Comparison of ENCODE assay signal across 15 mouse cellular contexts in the genomic region with DNA sequence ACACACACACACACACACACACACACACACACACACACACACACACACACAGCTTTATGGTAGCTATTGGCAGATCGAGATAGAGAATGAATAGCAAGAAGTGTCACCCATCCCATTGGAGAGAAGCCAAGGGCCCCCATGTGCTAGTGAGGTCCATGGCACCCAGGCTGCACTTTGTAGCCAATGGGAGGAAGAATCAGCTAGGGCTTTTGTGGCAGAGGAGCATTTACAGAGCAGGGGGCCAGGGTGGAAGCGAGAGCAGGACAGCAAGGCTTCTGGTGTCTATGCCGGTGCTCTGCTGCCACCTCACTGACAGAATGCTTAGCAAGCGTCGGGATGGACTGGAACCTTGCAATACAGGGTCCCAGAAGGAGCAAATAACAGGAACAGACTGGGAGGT. TPM values are rescaled to one million over a fixed set of nuclear protein-coding genes. Genes with fewer than 3 reads are reported as not detected.
DNase-seq lines count a peak whose midpoint lies in the region; ATAC-seq and TF ChIP-seq lines count a peak whose summit lies in the region.
"Had no signal": no experiment of that assay in that cellular context is flagged by ENCODE, and none has a peak within 500 bp of the region (broad histone marks: within the 10 kb centered on the region; RNA-seq: fewer than 3 reads in every experiment).

No protein-coding gene starts in this region.

- H3K79me2 ChIP-seq in myocyte (ENCODE audit: control insufficient read depth, insufficient read depth) = no peaks in the 10 kb centered on the region

- 48% methylated on average over 5 of the region's 5 CpGs for WGBS in heart, embryonic 15.5 days

- H3K27ac ChIP-seq in heart, embryonic 15.5 days = no peak overlapping the region
- H3K27ac ChIP-seq: embryonic facial prominence, embryonic 13.5 days; hindbrain, embryonic 15.5 days had no signal

- H3K36me3 ChIP-seq in heart, embryonic 15.5 days = no peaks in the 10 kb centered on the region
- no peaks in the 10 kb centered on the region for H3K36me3 ChIP-seq in myocyte (ENCODE audit: control insufficient read depth, insufficient read depth)
- H3K36me3 ChIP-seq: embryonic facial prominence, embryonic 13.5 days; hindbrain, embryonic 15.5 days; lung, embryonic 15.5 days had no signal

- peaks cover 7% of the 10 kb centered on the region for H3K4me1 ChIP-seq in heart, embryonic 15.5 days (replicated peaks)

- no peak overlapping the region for H3ac ChIP-seq in myocyte (ENCODE audit: control insufficient read depth, insufficient read length)

- no peak for ATAC-seq in heart, embryonic 15.5 days (replicated peaks; ENCODE audit: insufficient number of reproducible peaks, insufficient read depth, low FRiP score, low read depth)
- ATAC-seq: forebrain, postnatal 0 days had no signal

- DNase-seq in heart, adult 9 months (ENCODE audit: low spot score in 2 of 2) = no peak
- DNase-seq in lung, postnatal 10 days = peak; percentile 12
- no peak for DNase-seq in lung, postnatal 36 days
- peak; percentile 54 for DNase-seq in NIH3T3 (ENCODE audit: low read depth)
- DNase-seq in urinary bladder, adult 2 months (ENCODE audit: low spot score) = no peak
- no peak for DNase-seq in frontal cortex, postnatal 36 days (ENCODE audit: low spot score in 2 of 2)
- DNase-seq: cerebellum, adult 9-10 months; forebrain, postnatal 0 days; thymus, postnatal 36 days had no signal

- H3K27me3 ChIP-seq in heart, embryonic 15.5 days = no peaks in the 10 kb centered on the region
- no peaks in the 10 kb centered on the region for H3K27me3 ChIP-seq in myocyte (ENCODE audit: control insufficient read depth, insufficient read depth, insufficient read length)
- H3K27me3 ChIP-seq: embryonic facial prominence, embryonic 13.5 days; hindbrain, embryonic 15.5 days; lung, embryonic 15.5 days had no signal

- no peaks in the 10 kb centered on the region for H3K9me3 ChIP-seq in heart, embryonic 15.5 days (replicated peaks)
- H3K9me3 ChIP-seq: embryonic facial prominence, embryonic 13.5 days; hindbrain, embryonic 15.5 days; lung, embryonic 15.5 days had no signal

- no peak for TF ChIP-seq POLR2A in myocyte (IDR thresholded peaks at IDR 0.05; ENCODE audit: insufficient read length, low read depth)

- no peak overlapping the region for H3K4me3 ChIP-seq in heart, embryonic 15.5 days
- H3K4me3 ChIP-seq in myocyte = no peak overlapping the region
- H3K4me3 ChIP-seq: embryonic facial prominence, embryonic 13.5 days; hindbrain, embryonic 15.5 days; lung, embryonic 15.5 days had no signal

- peak overlapping the region; percentile 56; the same call in 1 of the 2 replicates for H3K4me2 ChIP-seq in heart, embryonic 15.5 days
- peak overlapping the region; percentile 94 for H3K4me2 ChIP-seq in myocyte (ENCODE audit: low read depth)
- H3K4me2 ChIP-seq: embryonic facial prominence, embryonic 13.5 days; hindbrain, embryonic 15.5 days; midbrain, embryonic 11.5 days had no signal

- H3K9ac ChIP-seq in heart, embryonic 15.5 days = no peak overlapping the region
- H3K9ac ChIP-seq: embryonic facial prominence, embryonic 13.5 days; forebrain, postnatal 0 days; hindbrain, embryonic 15.5 days; lung, embryonic 15.5 days had no signal

TF ChIP-seq in myocyte, 11 proteins besides CTCF, POLR2A, EP300 and RAD21:
- TF ChIP-seq MAX (IDR thresholded peaks at IDR 0.05; ENCODE audit: low read depth) (no peak), REST (IDR thresholded peaks at IDR 0.05; ENCODE audit: insufficient read depth, insufficient read length) (no peak), CEBPB (IDR thresholded peaks at IDR 0.05; ENCODE audit: insufficient read depth, poor library complexity, severe bottlenecking) (no peak), MYOD1 (IDR thresholded peaks at IDR 0.05; ENCODE audit: control insufficient read depth in 1 of 3, insufficient read length in 2 of 3, low read depth in 2 of 3) (no peak), TCF3 (IDR thresholded peaks at IDR 0.05; ENCODE audit: insufficient read length, low read depth) (no peak), SRF (IDR thresholded peaks at IDR 0.05; ENCODE audit: control insufficient read depth, insufficient read length, low read depth) (no peak), USF1 (IDR thresholded peaks at IDR 0.05; ENCODE audit: low read depth) (no peak), TCF12 (IDR thresholded peaks at IDR 0.05; ENCODE audit: insufficient read depth, poor library complexity, severe bottlenecking) (no peak), E2F4 (IDR thresholded peaks at IDR 0.05; ENCODE audit: insufficient read depth) (no peak), MYOG (IDR thresholded peaks at IDR 0.05; ENCODE audit: control insufficient read depth in 1 of 3, insufficient read depth in 1 of 3, insufficient read length in 2 of 3, low read depth in 2 of 3) (no peak), POLR2AphosphoS2 (IDR thresholded peaks at IDR 0.05; ENCODE audit: insufficient read length, low read depth) (no peak)

RNA-seq across cellular contexts. Expression of a gene that starts 8.3 kb away (rescaled TPM):
- polyA plus RNA-seq in heart, embryonic 15.5 days (2015; fragmentation: Nextera tagmentation; extraction: Ambion mirVana) = 35.3 and 35.8 TPM in 2 replicates
- 4.7 TPM for polyA plus RNA-seq in myocyte (2012; fragmentation: generic; extraction: Trizol)
- 4.1 and 5.2 TPM in 2 replicates for polyA plus RNA-seq in urinary bladder, adult 2 months (2012; rRNA removed)

Comparison
In these comparisons a context has a peak if more than half of its experiments do, and no peak if none do; other contexts are left out.
1. DNase-seq: peak in lung, postnatal 10 days (single experiment) and NIH3T3 (single experiment); none in heart, adult 9 months (0 of 2), lung, postnatal 36 days (single experiment), urinary bladder, adult 2 months (single experiment) and frontal cortex, postnatal 36 days (0 of 2).